27 mouse cellular contexts compared by ENCODE assay signal in genomic region chr2:28063711-28064338, GRCm38 (mm10). TPM values are rescaled to one million over a fixed set of nuclear protein-coding genes. Genes with fewer than 3 reads are reported as not detected.
DNase-seq lines count a peak whose midpoint lies in the region; ATAC-seq lines count a peak whose summit lies in the region.
"Had no signal": no experiment of that assay in that cellular context is flagged by ENCODE, and none has a peak within 500 bp of the region (broad histone marks: within the 10 kb centered on the region; RNA-seq: fewer than 3 reads in every experiment).

No protein-coding gene starts in this region.

- WGBS in hindbrain, embryonic 10.5 days, result 91% methylated on average over 4 of the region's 4 CpGs
- 88% methylated on average over 4 of the region's 4 CpGs for WGBS in hindbrain, embryonic 11.5 days
- WGBS in embryonic facial prominence, embryonic 12.5 days, result 84% methylated on average over 4 of the region's 4 CpGs
- 29% methylated on average over 4 of the region's 4 CpGs for WGBS in liver, embryonic 12.5 days (ENCODE audit: insufficient replicate concordance)

- H3K27me3 ChIP-seq in hindbrain, embryonic 10.5 days (ENCODE audit: insufficient read depth, poor library complexity, severe bottlenecking), result no peaks in the 10 kb centered on the region
- H3K27me3 ChIP-seq in hindbrain, embryonic 11.5 days (ENCODE audit: control insufficient read depth, insufficient read depth, low read length), result no peaks in the 10 kb centered on the region
- no peaks in the 10 kb centered on the region for H3K27me3 ChIP-seq in embryonic facial prominence, embryonic 12.5 days
- no peaks in the 10 kb centered on the region for H3K27me3 ChIP-seq in liver, embryonic 12.5 days (replicated peaks)
- H3K27me3 ChIP-seq: embryonic facial prominence, embryonic 13.5 days; kidney, embryonic 15.5 days; limb, embryonic 15.5 days had no signal

- no peak overlapping the region for H3K4me2 ChIP-seq in hindbrain, embryonic 11.5 days (replicated peaks; ENCODE audit: low read depth, low read length)
- no peak overlapping the region for H3K4me2 ChIP-seq in embryonic facial prominence, embryonic 12.5 days (replicated peaks)
- H3K4me2 ChIP-seq in liver, embryonic 12.5 days, result peak overlapping the region; percentile 50
- H3K4me2 ChIP-seq: embryonic facial prominence, embryonic 13.5 days; kidney, embryonic 15.5 days; limb, embryonic 15.5 days had no signal

- H3K27ac ChIP-seq in hindbrain, embryonic 10.5 days, result peak overlapping the region; percentile 51
- no peak overlapping the region for H3K27ac ChIP-seq in hindbrain, embryonic 11.5 days (ENCODE audit: low read depth, low read length)
- H3K27ac ChIP-seq in embryonic facial prominence, embryonic 12.5 days, result 0 out of 2 replicates have a peak overlapping the region, but pooled peaks have one; percentile 11
- H3K27ac ChIP-seq in liver, embryonic 12.5 days, result peak overlapping the region; percentile 97
- H3K27ac ChIP-seq: embryonic facial prominence, embryonic 13.5 days; kidney, embryonic 15.5 days; limb, embryonic 15.5 days; stomach, postnatal 0 days had no signal

- H3K9ac ChIP-seq in hindbrain, embryonic 11.5 days (ENCODE audit: low read depth, low read length), result no peak overlapping the region
- H3K9ac ChIP-seq in embryonic facial prominence, embryonic 12.5 days, result no peak overlapping the region
- peak overlapping the region; percentile 71 for H3K9ac ChIP-seq in liver, embryonic 12.5 days
- H3K9ac ChIP-seq: embryonic facial prominence, embryonic 13.5 days; kidney, embryonic 15.5 days; limb, embryonic 15.5 days had no signal

- no peak overlapping the region for H3K4me3 ChIP-seq in hindbrain, embryonic 10.5 days
- H3K4me3 ChIP-seq in hindbrain, embryonic 11.5 days (ENCODE audit: low read depth, low read length), result no peak overlapping the region
- H3K4me3 ChIP-seq in embryonic facial prominence, embryonic 12.5 days, result no peak overlapping the region
- no peak overlapping the region for H3K4me3 ChIP-seq in liver, embryonic 12.5 days
- H3K4me3 ChIP-seq: embryonic facial prominence, embryonic 13.5 days; kidney, embryonic 15.5 days; limb, embryonic 15.5 days had no signal

- H3K9me3 ChIP-seq in hindbrain, embryonic 10.5 days, result no peaks in the 10 kb centered on the region
- no peaks in the 10 kb centered on the region for H3K9me3 ChIP-seq in hindbrain, embryonic 11.5 days (ENCODE audit: control insufficient read depth, low read length)
- H3K9me3 ChIP-seq in embryonic facial prominence, embryonic 12.5 days, result no peaks in the 10 kb centered on the region
- H3K9me3 ChIP-seq in liver, embryonic 12.5 days (replicated peaks), result no peaks in the 10 kb centered on the region
- H3K9me3 ChIP-seq: embryonic facial prominence, embryonic 13.5 days; kidney, embryonic 15.5 days; limb, embryonic 15.5 days had no signal

- no peaks in the 10 kb centered on the region for H3K36me3 ChIP-seq in hindbrain, embryonic 10.5 days
- H3K36me3 ChIP-seq in hindbrain, embryonic 11.5 days (ENCODE audit: control insufficient read depth, insufficient read depth, low read length), result no peaks in the 10 kb centered on the region
- H3K36me3 ChIP-seq in embryonic facial prominence, embryonic 12.5 days, result no peaks in the 10 kb centered on the region
- H3K36me3 ChIP-seq in liver, embryonic 12.5 days, result no peaks in the 10 kb centered on the region
- H3K36me3 ChIP-seq: embryonic facial prominence, embryonic 13.5 days; kidney, embryonic 15.5 days; limb, embryonic 15.5 days had no signal

- ATAC-seq in hindbrain, embryonic 11.5 days (ENCODE audit: low FRiP score), result no peak
- ATAC-seq in embryonic facial prominence, embryonic 12.5 days (ENCODE audit: insufficient number of reproducible peaks, insufficient read depth, low FRiP score, low TSS enrichment), result no peak
- ATAC-seq in liver, embryonic 12.5 days, result peak; percentile 67
- 0 out of 2 replicates have a peak, but pooled peaks have one; percentile 31 for ATAC-seq in megakaryocyte-erythroid progenitor cell, adult 5-6 weeks (replicated peaks; ENCODE audit: low FRiP score, low TSS enrichment, poor library complexity, severe bottlenecking)
- ATAC-seq: hindbrain, embryonic 16.5 days; intestine, embryonic 16.5 days; lung, postnatal 0 days had no signal

- no peak for DNase-seq in hindbrain, embryonic 10.5 days (ENCODE audit: low spot score)
- no peak for DNase-seq in hindbrain, embryonic 11.5 days (ENCODE audit: low spot score)
- no peak for DNase-seq in right cerebral cortex, postnatal 10 days (ENCODE audit: low spot score in 2 of 2)
- no peak for DNase-seq in layer of hippocampus, postnatal 25 days (ENCODE audit: extremely low spot score in 1 of 2, low spot score in 1 of 2)
- DNase-seq: adrenal gland, adult 2 months; cerebellum, adult 9-11 months; gastrocnemius, postnatal 14 days; heart, adult 18-20 months; heart, postnatal 36 days; kidney, postnatal 4 days; layer of hippocampus, postnatal 36 days; retina, postnatal 1 day had no signal

- H3K4me1 ChIP-seq in hindbrain, embryonic 10.5 days (replicated peaks), result peaks cover 13% of the 10 kb centered on the region
- H3K4me1 ChIP-seq in hindbrain, embryonic 11.5 days (replicated peaks; ENCODE audit: control insufficient read depth, insufficient read depth, low read length), result no peaks in the 10 kb centered on the region
- no peaks in the 10 kb centered on the region for H3K4me1 ChIP-seq in embryonic facial prominence, embryonic 12.5 days
- peaks cover 83% of the 10 kb centered on the region for H3K4me1 ChIP-seq in liver, embryonic 12.5 days

RNA-seq across cellular contexts. Expression of gene Fcnb, which starts 20.9 kb away (rescaled TPM):
- polyA plus RNA-seq in hindbrain, embryonic 10.5 days (2016; fragmentation: Nextera tagmentation; extraction: Ambion mirVana), result not detected in 2 replicates
- not detected in 2 replicates for polyA plus RNA-seq in hindbrain, embryonic 11.5 days (2014; fragmentation: Nextera tagmentation; extraction: Ambion mirVana)
- polyA plus RNA-seq in embryonic facial prominence, embryonic 12.5 days (2016; fragmentation: Nextera tagmentation; extraction: Ambion mirVana), result 0.51 TPM in 1 of 2 replicates, not detected in the other
- polyA plus RNA-seq in liver, embryonic 12.5 days (2016; fragmentation: Nextera tagmentation; extraction: Ambion mirVana), result 6.0 and 8.5 TPM in 2 replicates
- 27.3 TPM in 1 of 2 replicates, not detected in the other for total RNA-seq in megakaryocyte-erythroid progenitor cell, adult 5-6 weeks (2014; fragmentation: Nextera tagmentation)
- 1.1 and 1.3 TPM in 2 replicates for total RNA-seq in megakaryocyte-erythroid progenitor cell, adult 5-6 weeks (2017)
- total RNA-seq in layer of hippocampus, postnatal 25 days (2021), result not detected
- total RNA-seq: adrenal gland, adult 2 months; gastrocnemius, postnatal 14 days; heart, adult 18-20 months; heart, postnatal 36 days; layer of hippocampus, postnatal 36 days; left cerebral cortex, postnatal 36 days had no signal
- polyA plus RNA-seq: adrenal gland, adult 2 months; C2C12; cortical plate, adult 2 months; embryonic facial prominence, embryonic 13.5 days; frontal cortex, adult 2 months; hindbrain, embryonic 16.5 days; urinary bladder, adult 2 months had no signal

Comparison
In these comparisons a context has a peak if more than half of its experiments do, and no peak if none do; other contexts are left out.
1. ATAC-seq: peak in liver, embryonic 12.5 days (single experiment) and megakaryocyte-erythroid progenitor cell, adult 5-6 weeks (single experiment); none in hindbrain, embryonic 11.5 days (single experiment) and embryonic facial prominence, embryonic 12.5 days (single experiment).